Mouse (Mus musculus): ENCODE measurements around the gene Slc16a7. TPM values are rescaled to one million over a fixed set of nuclear protein-coding genes. Genes with fewer than 3 reads are reported as not detected.

Slc16a7 gene
- polyA plus RNA-seq, 1 experiment: 554 TPM

- no peak for TF ChIP-seq POLR2A (IDR thresholded peaks at IDR 0.05; ENCODE audit: control insufficient read depth, low read depth, low read length)
- H3K4me1 ChIP-seq (ENCODE audit: control insufficient read depth, insufficient read depth, low read length): no peaks in the 10 kb centered on the region
- H3K27ac ChIP-seq (ENCODE audit: control insufficient read depth, insufficient read depth, low read depth, low read length): no peak overlapping the region
- no peak overlapping the region for H3K4me3 ChIP-seq (ENCODE audit: control insufficient read depth, low read depth, low read length)
- H3K27me3 ChIP-seq (ENCODE audit: control insufficient read depth, insufficient read depth, low read length): no peaks in the 10 kb centered on the region
- no peaks in the 10 kb centered on the region for H3K36me3 ChIP-seq (ENCODE audit: control insufficient read depth, insufficient read depth, low read length)
Measured at GRCm38 (mm10) chr10:125321446-125322428, 67.5 kb downstream of the Slc16a7 start.

- no peak overlapping the region for H3K4me3 ChIP-seq (ENCODE audit: control insufficient read depth, low read depth, low read length)
- no peak overlapping the region for H3K27ac ChIP-seq (ENCODE audit: control insufficient read depth, insufficient read depth, low read depth, low read length)
- no peak for TF ChIP-seq CTCF (IDR thresholded peaks at IDR 0.05; ENCODE audit: control insufficient read depth, insufficient read depth, insufficient replicate concordance, low read depth, low read length)
- TF ChIP-seq POLR2A (IDR thresholded peaks at IDR 0.05; ENCODE audit: control insufficient read depth, low read depth, low read length): no peak
- no peaks in the 10 kb centered on the region for H3K27me3 ChIP-seq (ENCODE audit: control insufficient read depth, insufficient read depth, low read length)
- H3K4me1 ChIP-seq (ENCODE audit: control insufficient read depth, insufficient read depth, low read length): no peaks in the 10 kb centered on the region
- H3K36me3 ChIP-seq (ENCODE audit: control insufficient read depth, insufficient read depth, low read length): no peaks in the 10 kb centered on the region
Measured at GRCm38 (mm10) chr10:125317317-125317716, 71.9 kb downstream of the Slc16a7 start.

GRCm38 (mm10) chr10:125310855-125311254, 78.4 kb downstream of the Slc16a7 start:
- no peaks in the 10 kb centered on the region for H3K27me3 ChIP-seq (ENCODE audit: control insufficient read depth, insufficient read depth, low read length)
- H3K36me3 ChIP-seq (ENCODE audit: control insufficient read depth, insufficient read depth, low read length): no peaks in the 10 kb centered on the region
- H3K4me1 ChIP-seq (ENCODE audit: control insufficient read depth, insufficient read depth, low read length): no peaks in the 10 kb centered on the region
- no peak overlapping the region for H3K27ac ChIP-seq (ENCODE audit: control insufficient read depth, insufficient read depth, low read depth, low read length)
- no peak for TF ChIP-seq POLR2A (IDR thresholded peaks at IDR 0.05; ENCODE audit: control insufficient read depth, low read depth, low read length)
- no peak for TF ChIP-seq CTCF (IDR thresholded peaks at IDR 0.05; ENCODE audit: control insufficient read depth, insufficient read depth, insufficient replicate concordance, low read depth, low read length)
- H3K4me3 ChIP-seq (ENCODE audit: control insufficient read depth, low read depth, low read length): peak overlapping the region; percentile 22; the same call in 1 of the 2 replicates

- TF ChIP-seq CTCF (IDR thresholded peaks at IDR 0.05; ENCODE audit: control insufficient read depth, insufficient read depth, insufficient replicate concordance, low read depth, low read length) (no peak), POLR2A (IDR thresholded peaks at IDR 0.05; ENCODE audit: control insufficient read depth, low read depth, low read length) (no peak)
- H3K4me1 ChIP-seq (ENCODE audit: control insufficient read depth, insufficient read depth, low read length): no peaks in the 10 kb centered on the region
- no peaks in the 10 kb centered on the region for H3K36me3 ChIP-seq (ENCODE audit: control insufficient read depth, insufficient read depth, low read length)
- H3K27ac ChIP-seq (ENCODE audit: control insufficient read depth, insufficient read depth, low read depth, low read length): no peak overlapping the region
- H3K4me3 ChIP-seq (ENCODE audit: control insufficient read depth, low read depth, low read length): no peak overlapping the region
- no peaks in the 10 kb centered on the region for H3K27me3 ChIP-seq (ENCODE audit: control insufficient read depth, insufficient read depth, low read length)
Measured at GRCm38 (mm10) chr10:125298036-125298435, 91.2 kb downstream of the Slc16a7 start.

- H3K27me3 ChIP-seq (ENCODE audit: control insufficient read depth, insufficient read depth, low read length): no peaks in the 10 kb centered on the region
- no peak overlapping the region for H3K27ac ChIP-seq (ENCODE audit: control insufficient read depth, insufficient read depth, low read depth, low read length)
- TF ChIP-seq POLR2A (IDR thresholded peaks at IDR 0.05; ENCODE audit: control insufficient read depth, low read depth, low read length) (no peak), CTCF (IDR thresholded peaks at IDR 0.05; ENCODE audit: control insufficient read depth, insufficient read depth, insufficient replicate concordance, low read depth, low read length) (no peak)
- no peaks in the 10 kb centered on the region for H3K36me3 ChIP-seq (ENCODE audit: control insufficient read depth, insufficient read depth, low read length)
- no peak overlapping the region for H3K4me3 ChIP-seq (ENCODE audit: control insufficient read depth, low read depth, low read length)
- no peaks in the 10 kb centered on the region for H3K4me1 ChIP-seq (ENCODE audit: control insufficient read depth, insufficient read depth, low read length)
Measured at GRCm38 (mm10) chr10:125290320-125290719, 98.9 kb downstream of the Slc16a7 start.

- Histone ChIP-seq H3K4me3 (ENCODE audit: control insufficient read depth, low read depth, low read length) (no peak overlapping the region), H3K36me3 (ENCODE audit: control insufficient read depth, insufficient read depth, low read length) (no peaks in the 10 kb centered on the region)
- no peak for TF ChIP-seq POLR2A (IDR thresholded peaks at IDR 0.05; ENCODE audit: control insufficient read depth, low read depth, low read length)
- TF ChIP-seq CTCF (IDR thresholded peaks at IDR 0.05; ENCODE audit: control insufficient read depth, insufficient read depth, insufficient replicate concordance, low read depth, low read length): no peak
Measured at GRCm38 (mm10) chr10:125288560-125288959, 100.7 kb downstream of the Slc16a7 start.

GRCm38 (mm10) chr10:125285386-125285785, 103.9 kb downstream of the Slc16a7 start:
- Histone ChIP-seq H3K4me3 (ENCODE audit: control insufficient read depth, low read depth, low read length) (no peak overlapping the region), H3K27ac (ENCODE audit: control insufficient read depth, insufficient read depth, low read depth, low read length) (no peak overlapping the region), H3K4me1 (ENCODE audit: control insufficient read depth, insufficient read depth, low read length) (no peaks in the 10 kb centered on the region), H3K36me3 (ENCODE audit: control insufficient read depth, insufficient read depth, low read length) (no peaks in the 10 kb centered on the region), H3K27me3 (ENCODE audit: control insufficient read depth, insufficient read depth, low read length) (no peaks in the 10 kb centered on the region)
- TF ChIP-seq POLR2A (IDR thresholded peaks at IDR 0.05; ENCODE audit: control insufficient read depth, low read depth, low read length): no peak
- TF ChIP-seq CTCF (IDR thresholded peaks at IDR 0.05; ENCODE audit: control insufficient read depth, insufficient read depth, insufficient replicate concordance, low read depth, low read length): no peak

More at GRCm38 (mm10) chr10:125288560-125288959, 100.7 kb downstream of the Slc16a7 start:
- Histone ChIP-seq H3K27ac (ENCODE audit: control insufficient read depth, insufficient read depth, low read depth, low read length) (no peak overlapping the region), H3K27me3 (ENCODE audit: control insufficient read depth, insufficient read depth, low read length) (no peaks in the 10 kb centered on the region), H3K4me1 (ENCODE audit: control insufficient read depth, insufficient read depth, low read length) (no peaks in the 10 kb centered on the region)
